Mouse (Mus musculus) kidney, postnatal 10 days (tissue): ENCODE data around the gene Parp8.
A peak's percentile ranks its signal among the peaks of the same experiment; 100 is the strongest.
"Not testable (repeated sequence)": the region's sequence is repeated elsewhere in the genome, so short reads cannot be mapped to it uniquely, and the experiment has no call there.

Experiments
- DNase-seq: peaks from one replicate; pipeline ENCODE4 v3.0.0; 2021; ENCODE audit warnings: mixed read lengths

Gene Parp8

GRCm38 (mm10) chr13:116958776-116959589, 66.4 kb downstream of the Parp8 start:
- no peak for DNase-seq

DNA sequence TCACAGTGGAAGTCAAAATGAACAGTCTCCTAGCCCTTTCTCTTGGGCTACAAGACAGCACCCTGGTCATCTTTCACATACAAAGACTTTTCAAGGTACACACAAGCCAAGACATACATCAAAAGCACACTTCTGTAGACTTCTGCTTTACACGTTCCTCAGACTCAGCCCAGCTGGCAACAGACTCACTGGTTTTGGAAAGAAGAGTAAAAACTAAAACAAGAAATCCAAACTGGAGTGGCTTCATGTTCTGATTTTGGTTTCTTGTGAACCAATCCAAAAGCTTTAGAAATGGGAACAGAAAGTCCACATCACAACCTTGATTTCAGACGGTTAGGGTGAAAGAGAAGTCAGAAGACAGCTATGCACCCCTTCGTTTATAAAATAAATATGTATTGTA, 67.8 kb downstream of the Parp8 start:
- DNase-seq: no peak

GRCm38 (mm10) chr13:116951336-116951735, 74.0 kb downstream of the Parp8 start:
- no peak for DNase-seq

DNA sequence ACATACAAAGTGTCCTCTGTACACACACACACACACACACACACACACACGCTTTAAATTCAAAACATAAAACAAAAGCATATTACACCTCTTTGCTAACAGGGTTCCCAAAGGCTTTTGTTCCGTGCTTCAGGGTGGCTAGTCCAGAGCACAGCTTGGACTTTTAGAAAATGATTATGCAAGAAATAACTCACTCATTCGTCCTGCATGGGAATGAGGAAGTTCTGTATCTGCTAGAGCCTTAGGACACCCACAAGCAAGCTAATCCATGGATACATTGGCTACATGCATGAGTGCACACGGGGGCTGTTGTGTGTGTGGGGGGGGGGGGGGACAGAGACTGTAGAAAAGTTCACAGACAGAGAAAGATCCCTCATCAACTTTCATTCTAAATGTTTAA, 75.8 kb downstream of the Parp8 start:
- no peak for DNase-seq

GRCm38 (mm10) chr13:116949056-116949455, 76.3 kb downstream of the Parp8 start:
- no peak for DNase-seq

DNA sequence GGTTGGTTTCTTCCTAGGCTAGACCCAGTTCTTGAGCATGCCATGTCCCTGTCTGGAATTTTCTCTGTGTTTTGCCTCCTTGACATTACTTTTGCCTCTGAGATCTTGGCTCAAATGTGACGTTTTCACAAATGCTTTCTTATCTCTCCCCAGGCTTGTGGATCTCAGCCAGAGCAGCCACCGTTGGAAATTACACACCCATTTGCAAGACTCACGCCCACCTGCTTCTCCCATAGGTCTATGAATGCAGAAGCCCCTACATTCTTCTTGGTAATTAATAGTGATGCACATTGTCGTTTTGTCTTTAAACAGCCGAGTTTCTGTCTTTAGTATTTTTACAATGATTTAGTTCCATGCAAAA, 77.1 kb downstream of the Parp8 start:
- no peak for DNase-seq

DNA sequence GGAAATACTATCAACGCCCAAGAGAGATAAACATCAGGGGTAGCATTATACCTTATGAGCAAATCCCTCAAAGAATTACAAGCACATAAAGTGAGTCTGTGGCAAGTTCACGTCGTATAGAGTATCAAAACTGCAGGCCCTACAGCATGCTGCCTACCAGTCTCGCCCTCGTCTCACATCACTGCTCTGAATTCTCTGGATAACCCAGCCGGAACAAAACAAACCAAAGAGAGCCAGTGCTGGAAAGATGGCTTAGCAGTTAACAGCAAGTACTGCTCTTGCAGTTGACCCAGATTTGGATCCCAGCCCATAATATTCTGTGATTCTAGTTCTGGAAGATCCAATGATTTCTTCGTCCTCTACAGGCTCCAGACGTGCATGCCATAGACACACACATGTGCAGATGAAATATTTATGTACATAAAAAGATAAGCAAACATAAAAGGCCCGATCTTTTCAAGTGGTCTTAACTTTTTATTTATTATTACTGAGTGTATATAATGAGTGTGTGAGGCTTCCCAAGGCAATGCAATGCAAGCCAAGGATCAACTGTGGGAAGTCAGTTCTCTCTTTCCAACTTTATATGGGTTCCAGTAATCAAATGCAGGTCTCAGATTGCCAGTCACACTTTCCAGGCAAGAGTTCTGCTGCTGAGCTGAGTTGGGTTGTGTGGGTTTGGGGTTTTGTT, 77.6 kb downstream of the Parp8 start:
- DNase-seq: peak; percentile 57

GRCm38 (mm10) chr13:116946566-116946965, 78.8 kb downstream of the Parp8 start:
- no peak for DNase-seq

- DNase-seq: no peak
Observed at GRCm38 (mm10) chr13:116941280-116942015, 83.9 kb downstream of the Parp8 start.

DNA sequence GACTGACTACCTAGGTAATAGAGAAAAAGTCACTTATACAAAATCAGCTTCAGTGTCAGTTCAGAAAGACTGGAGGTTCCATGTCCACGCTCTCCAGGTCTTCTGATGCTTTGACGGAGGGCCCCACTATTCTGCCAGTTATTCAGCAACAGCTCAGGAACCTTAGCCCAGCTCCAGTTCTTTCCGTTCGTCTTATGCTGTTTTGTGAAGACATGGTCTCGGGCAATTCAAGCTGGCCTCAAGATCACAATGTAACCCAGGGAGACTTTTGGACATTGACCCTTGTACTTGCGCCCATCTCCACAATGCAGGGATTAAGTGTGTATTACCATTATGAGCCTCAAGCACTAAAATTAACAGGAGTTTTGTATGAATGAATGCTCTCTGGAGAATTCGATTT, 84.6 kb downstream of the Parp8 start:
- no peak for DNase-seq

GRCm38 (mm10) chr13:116937019-116937418, 88.3 kb downstream of the Parp8 start:
- DNase-seq: not testable (repeated sequence)

- no peak for DNase-seq
Observed at GRCm38 (mm10) chr13:116917387-116917930, 107.9 kb downstream of the Parp8 start.

GRCm38 (mm10) chr13:116908284-116908683, 117.1 kb downstream of the Parp8 start:
- no peak for DNase-seq

- DNase-seq: no peak
Observed at GRCm38 (mm10) chr13:116903394-116903793, 121.9 kb downstream of the Parp8 start.

GRCm38 (mm10) chr13:116898395-116898794, 126.9 kb downstream of the Parp8 start:
- no peak for DNase-seq

DNA sequence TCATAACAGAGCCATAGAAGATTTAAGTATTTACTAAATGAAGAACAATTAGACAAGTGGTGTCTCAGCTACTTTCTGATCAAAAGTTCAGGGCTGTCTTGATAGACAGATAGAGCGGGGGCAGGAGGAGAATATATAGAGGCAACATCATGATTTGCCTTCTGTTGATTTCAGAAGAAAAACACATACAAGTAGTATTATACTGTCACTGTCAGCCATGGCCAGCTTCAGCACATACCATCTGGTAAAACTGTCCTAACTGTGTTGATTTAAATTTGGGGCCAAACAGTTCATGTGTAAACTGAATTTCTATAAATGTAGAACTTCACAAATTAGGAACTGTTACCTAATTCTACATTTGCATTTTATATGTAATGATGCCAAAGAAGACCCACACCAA, 127.6 kb downstream of the Parp8 start:
- DNase-seq: no peak

- no peak for DNase-seq
Observed at GRCm38 (mm10) chr13:116884422-116884942, 140.9 kb downstream of the Parp8 start.

DNA sequence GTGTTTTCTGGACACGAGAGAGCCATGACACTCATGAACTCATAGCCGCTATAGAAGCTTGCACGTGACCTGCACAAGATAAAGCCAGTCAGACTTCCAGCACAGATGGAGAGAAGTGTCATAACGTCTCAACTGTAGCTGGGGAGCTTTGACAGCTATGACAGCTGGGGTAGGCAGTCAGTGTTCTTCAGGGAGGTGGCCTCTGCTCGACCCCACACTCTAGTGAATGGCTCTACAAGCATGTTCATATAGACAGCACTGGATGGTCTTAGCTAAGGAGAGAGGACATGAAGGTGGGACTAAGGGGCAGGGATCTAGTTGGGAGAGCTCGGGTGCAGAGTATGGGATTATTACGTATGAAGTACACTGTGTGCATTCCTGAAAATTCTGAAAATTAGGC, 143.1 kb downstream of the Parp8 start:
- no peak for DNase-seq

GRCm38 (mm10) chr13:116879580-116880192, 145.7 kb downstream of the Parp8 start:
- no peak for DNase-seq

- DNase-seq: no peak
Observed at GRCm38 (mm10) chr13:116870221-116870620, 155.1 kb downstream of the Parp8 start.

- no peak for DNase-seq
Observed at GRCm38 (mm10) chr13:116843937-116844336, 181.4 kb downstream of the Parp8 start.

DNA sequence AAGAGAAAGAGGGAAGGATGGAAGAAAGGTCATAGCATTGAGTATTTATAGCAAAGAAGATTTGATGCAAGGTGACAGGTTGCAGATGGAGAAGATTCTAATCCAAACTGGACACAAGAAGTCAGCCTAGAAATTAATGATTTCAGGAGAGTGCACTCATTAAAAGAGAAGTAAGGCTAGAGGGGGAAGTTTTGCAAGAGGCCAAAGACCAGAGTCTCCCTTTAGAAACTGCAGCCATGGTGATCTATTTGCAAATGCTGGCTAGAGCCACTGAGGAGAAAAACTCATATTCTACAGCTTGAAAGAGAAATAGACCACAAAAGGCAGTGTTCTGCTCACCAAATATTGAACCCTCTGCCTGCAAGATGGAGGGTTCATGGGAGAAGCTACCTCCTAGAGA, 194.4 kb downstream of the Parp8 start:
- no peak for DNase-seq

DNA sequence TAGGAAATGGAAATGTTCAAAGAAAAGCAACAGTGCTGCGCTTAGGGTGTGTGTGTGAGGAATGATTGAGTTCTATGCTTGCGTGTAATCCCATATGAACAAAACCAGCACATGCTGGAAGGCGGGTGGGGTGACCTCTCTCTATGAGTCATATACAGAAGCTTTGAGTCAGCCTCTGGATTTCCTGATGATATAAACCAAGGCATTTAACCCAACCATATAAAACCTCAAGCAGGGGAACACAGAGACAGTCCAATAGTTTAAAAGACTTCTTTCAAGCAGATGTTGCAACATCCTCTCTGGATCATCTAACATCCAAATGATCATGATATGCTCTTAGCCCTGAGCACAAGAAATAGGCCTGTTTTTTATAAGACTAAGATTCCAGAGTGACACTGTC, 196.3 kb downstream of the Parp8 start:
- no peak for DNase-seq
